Mouse (Mus musculus) cerebellum, postnatal 14 days (tissue): ENCODE measurements at regions not wholly inside any gene's neighbourhood (a gene's known extent, or its start where the extent isn't known, plus 50 kb on each side); places are given as distances from the start of the nearest gene placed in this dataset.

Experiments used
- DNase-seq, 2 experiments: peaks; one replicate each; pipeline ENCODE4 v3.0.0; 2021; ENCODE audit warnings: mixed read lengths in 2 of 2

DNA sequence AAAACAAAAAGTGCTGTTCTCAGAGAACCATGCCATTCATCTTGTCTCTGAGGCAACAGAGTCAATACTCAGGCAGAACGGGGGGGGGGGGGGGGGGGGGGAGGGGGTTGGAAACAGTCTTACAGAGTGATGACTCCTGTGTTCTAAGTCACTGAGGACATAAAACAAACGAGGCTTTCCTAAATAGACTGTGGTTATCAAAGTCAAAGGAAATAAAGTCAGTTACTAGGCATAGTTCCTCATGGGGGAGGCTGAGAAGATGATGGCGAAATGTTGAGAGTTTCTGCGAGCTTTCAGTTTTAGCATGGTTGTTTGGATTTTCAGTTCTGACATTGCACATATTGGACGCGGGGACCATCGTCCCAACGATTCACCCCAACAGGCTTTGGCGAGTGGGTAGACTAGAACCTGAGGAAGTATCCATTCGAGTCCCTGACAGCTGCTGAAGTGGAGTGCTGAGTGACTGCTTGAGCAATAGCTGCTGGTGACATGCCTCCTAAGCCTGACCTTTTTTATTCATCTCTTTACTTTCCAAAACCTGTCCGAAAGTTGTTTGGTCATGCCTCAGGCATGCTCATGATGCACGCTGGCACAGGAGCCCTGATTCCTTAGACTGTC, 109.2 kb upstream of the Serp2 start:
- no peak for DNase-seq

DNA sequence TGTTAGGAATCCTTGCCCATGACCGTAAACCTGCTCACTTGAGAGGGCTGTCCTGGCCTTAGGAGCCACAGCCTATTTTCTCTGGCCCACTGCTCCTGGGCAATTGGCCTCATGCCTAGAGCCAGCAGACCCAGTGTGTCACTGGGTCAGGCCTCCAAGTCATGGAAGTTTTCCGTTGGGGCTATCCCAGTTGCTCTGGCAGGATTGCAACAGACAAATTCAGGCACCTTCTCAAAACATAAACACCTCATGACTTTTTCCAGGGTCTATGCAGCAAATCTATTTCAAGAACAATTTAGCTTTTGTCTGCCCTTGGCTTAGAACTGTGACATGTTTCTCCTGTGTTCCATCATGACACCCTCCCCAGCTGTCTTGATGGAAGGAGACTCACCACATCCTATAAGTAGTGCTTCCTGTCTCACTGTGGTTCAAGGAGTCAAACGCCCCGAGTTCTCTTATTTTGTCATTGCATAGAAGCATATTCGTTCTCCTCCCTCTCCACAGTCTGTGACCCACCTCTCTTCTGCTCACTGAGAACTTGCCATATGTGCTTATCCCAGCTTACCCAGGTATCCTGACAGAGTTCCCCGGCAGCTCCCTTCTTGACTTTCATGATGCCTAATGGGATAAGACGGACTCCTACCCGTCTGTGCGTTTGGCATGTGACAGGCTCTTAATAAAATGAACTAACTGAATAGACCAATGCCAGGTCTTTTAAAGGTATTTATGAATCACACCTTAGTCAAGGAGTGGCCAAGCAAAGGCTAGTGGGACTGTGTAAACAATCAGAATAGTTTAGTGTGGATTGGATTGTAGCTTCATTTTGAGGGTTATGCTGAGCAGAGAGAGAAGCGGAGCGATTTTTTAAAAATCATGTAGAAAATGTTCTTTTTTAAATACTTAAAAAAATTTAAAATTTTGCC, 108.2 kb upstream of the Serp2 start:
- peak; percentile 27 to 36 for DNase-seq

DNA sequence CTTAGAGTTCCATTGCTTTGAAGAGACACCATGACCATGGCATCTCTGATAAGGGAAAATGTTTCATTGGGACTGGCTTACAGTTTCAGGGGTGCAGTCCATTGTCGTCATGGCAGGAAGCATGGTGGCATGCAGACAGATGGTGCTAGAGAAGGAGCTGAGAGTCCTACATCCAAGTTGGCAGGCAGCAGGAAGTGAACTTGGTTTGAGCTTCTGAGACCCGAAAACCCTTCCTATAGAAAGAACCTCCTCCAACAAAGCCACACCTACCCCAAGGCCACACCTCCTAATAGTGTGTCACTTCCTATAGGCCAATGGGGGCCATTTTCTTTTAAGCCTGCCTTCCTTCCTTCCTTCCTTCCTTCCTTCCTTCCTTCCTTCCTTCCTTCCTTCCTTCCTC, 107.1 kb upstream of the Serp2 start:
- DNase-seq: no peak

DNA sequence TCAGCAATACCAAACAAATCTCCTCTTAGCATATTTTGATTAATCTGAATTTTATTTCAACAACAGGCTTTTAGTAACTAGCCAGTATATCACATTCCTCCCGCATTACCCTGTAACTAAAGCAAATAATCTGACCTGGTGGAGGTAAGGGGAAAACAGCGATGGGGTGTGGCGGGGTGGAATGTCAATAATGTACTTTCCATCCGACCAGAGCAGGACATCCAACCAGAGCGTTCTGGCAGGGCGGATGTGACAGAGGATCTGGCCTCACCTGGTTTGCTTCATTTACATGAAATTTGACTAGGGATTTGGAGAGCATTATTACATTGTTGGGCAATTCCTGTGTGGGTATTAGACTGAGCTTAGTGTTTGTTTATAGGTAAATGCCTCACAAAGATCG, 106.2 kb upstream of the Serp2 start:
- no peak for DNase-seq

DNA sequence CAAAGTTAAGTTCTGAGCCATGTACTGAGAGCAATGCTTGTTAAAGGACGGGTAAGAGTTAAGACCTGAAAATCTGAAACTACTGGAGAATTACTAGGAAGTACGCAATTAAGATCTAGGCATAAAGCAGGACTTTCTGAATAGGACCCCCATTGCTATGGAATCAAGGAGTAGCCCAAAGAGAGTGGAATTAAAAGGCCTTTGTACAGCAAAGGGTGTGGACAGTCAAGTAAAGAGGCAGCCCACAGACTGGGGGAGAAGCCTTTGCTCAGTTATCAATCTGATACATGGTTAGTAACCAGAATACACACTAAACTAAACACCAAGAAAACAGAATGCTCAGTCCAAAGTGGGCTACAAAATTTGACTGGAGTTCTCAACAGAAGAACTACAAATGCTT, 104.2 kb upstream of the Serp2 start:
- no peak for DNase-seq

DNA sequence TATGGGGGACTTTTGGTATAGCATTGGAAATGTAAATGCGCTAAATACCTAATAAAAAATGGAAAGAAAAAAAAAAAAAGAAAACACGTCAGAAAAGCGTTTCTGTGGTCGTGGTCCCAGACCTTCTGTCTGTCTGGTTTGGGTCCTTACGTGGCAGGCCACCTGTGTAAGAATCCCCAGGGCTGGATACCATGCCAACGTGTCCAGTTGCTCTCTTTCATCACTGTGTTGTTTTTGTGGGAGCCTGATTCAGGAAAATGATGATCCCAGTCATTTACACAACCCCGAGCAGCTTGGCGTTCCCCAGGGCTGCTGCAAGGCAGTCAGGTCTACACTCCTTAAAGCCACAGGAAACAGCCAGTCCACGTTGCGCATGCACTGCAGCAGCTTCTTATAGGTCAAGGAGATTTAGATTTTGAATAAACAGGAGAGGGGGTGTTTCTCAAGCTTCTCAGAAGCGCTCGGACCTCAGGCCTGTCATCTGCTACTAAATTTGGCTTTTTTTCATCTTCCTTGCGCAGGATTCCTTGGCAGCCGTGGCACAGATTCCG, 102.3 kb upstream of the Serp2 start:
- DNase-seq: peak; percentile 31 to 36

DNA sequence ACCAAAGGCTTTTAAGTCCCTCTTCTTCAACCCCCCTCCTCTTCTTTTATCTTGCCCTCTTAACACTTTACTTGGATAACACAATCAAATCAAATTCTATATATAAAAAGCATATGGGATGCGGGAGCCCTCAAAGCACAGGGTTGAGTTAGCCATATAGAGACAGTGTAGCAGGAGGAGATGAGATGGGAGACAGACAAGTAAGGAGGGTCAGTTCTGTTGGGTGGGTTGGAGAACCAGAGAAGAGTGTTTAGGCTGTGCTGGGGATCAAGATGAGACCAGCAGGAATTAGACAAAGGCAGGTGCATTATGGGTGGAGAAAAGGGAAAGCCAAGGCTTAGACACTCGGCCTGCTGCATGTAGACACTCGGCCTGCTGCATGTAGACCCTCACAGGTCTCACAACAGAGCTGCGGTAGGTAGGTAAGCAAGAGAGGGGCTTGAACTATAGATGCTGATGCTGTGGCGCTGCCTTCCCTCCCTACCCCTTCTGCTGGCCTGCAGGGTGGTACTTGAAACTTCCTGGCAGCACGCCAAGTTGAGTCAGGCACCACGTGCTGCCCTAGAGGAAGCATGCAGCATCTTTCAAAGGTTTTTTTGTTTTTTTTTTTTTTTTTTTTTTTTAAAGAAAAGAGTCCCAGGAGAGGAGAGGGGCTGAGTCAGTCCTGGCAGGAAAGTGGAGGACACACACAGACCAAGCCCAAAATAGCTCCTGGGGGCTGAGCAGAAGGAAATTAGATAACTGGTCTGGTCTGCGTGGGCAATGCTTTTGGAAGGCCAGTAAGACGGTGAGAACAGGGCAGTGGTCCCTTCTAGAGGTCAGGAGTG, 101.3 kb upstream of the Serp2 start:
- peak; percentile 69 to 80 for DNase-seq

DNA sequence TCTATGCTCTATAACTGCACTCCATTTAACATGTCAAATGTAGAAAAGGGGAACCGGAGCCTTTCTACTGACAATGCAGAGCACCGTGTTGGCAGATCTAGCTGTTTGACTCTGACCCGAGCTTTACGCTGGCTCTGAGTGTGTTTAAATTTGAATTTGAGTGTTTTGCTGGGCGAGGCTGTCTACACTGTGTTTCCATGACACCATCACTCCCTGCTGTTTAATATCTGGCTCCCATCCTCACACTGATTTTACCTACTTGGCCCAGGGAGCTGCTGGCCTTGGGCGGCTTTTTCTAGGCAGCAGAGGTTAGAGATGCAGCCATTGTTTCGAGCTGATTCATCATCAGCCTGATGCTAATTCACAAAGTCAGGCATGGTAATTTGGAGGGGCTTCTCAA, 100.7 kb upstream of the Serp2 start:
- DNase-seq: peak; percentile 52 to 66

DNA sequence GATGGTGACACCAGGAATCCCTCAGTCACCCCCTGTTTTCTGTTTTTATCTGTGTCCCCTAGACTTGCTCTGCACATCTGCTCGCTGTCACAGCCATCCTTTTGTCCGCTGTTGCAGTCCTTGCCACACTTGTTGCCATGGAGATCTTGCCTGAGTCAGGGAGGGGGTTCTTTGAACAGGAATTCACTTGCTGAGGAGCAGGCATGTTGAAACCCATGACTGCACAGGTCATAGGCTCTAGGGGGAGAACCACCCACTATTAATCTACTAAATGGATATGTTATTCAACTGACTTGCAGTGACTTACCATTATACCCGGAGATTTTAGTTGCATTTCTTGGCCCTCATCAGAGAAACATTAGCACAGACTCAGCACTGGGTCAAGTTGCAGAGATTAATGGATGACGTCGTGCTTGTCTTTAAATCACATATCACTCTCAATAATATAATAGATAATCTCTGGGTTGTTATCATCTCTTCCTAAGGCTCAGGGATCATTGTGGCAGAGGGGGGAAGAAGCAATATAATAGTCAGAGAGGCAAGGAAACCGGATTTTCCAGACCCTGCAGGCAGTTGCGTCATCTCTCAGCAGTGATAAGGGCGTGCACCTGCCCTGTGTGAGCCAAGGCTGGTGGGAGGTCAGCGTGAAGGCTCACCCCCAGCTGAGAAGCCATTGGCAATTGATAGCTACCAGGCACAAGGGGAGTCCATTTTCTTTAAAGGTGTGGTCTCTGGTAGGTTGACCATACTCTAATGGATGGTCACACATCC, 95.9 kb upstream of the Serp2 start:
- DNase-seq: no peak

DNA sequence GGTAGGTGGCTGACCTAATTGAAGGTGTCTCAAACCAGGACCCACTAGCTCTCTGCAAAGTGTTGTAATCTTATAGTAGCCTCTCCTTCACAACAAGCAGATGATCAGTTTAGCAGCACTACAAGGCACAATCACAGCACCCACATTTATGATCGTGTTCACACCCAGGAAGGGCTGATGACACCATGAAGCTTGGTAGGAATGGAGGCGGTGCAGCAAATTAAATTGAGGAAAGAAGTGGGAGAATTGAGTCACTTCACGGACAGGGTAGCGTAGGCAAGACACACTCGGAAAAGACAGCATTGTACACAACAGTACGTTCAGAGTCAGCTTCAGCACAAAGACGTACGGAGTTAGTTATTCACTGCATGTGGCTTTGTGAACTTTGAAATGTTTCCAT, 94.4 kb upstream of the Serp2 start:
- DNase-seq: no peak

DNA sequence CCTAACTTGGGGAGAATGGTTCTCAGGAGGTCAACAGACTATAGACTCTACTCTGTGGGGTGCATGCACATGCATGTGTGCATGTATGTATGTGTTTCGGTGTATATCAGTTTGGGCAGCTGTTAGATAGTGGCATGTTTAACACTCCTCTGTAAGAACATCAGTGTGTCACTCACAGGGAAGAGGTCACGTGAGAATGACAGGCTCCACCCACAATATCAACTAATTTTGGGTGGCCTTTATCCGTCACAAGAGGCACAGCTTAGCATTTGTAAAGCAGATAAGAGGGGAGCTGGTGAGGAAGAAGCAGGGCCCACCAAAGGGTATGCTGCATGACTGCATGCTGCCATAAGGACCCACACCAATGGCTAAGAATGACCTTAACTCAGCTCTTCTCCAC, 93.2 kb upstream of the Serp2 start:
- no peak for DNase-seq

DNA sequence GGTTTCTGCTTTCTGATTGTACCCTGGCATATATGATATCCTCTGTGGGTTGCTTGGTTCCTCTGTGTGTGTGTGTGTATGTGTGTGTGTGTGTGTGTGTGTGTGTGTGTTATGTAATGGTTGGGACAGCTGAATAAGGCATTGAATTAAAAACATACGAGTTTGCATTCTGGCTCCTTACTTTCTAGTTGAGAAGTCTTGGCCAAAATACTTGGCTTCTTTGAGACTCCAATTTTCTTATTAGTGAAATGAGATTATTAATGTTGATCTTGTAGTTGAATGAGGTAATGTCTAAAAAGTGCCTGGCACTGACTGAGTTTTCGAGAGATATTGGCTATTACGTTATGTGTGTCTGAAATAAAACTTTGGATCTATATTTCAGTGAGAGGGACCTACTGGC, 88.0 kb upstream of the Serp2 start:
- DNase-seq: no peak

DNA sequence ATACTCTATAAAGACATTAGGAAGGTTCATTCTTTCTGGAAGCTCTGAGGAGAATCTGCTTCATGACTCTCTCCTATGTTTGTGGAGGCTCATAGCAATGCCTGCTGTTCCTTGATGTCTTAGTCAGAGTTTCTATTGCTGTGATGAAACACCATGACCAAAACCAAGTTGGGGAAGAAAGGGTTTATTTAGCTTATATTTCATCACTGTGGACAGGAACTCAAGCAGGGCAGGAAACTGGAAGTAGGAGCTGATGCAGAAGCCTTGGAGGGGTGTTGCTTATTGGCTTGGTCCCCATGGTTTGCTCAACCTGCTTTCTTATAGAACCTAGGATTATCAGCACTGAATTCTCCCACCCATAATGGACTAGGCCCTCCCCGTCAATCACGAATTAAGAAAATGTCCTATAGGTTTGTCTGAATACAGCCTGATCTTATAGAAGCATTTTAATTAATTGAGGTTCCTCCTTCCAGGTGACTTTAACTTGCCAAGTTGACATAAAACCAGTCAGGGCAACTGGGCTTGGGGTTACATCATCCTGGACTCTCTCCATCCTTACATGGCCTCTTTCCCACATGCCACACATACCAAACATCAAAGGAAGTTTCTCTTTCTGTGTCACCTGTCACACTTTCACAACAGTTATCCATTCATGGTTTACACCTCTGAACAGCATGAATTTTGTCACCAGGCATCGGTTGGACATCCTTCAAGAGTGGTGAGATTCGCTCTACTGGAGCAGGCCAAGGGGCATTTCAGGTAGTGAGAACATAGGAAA, 85.3 kb upstream of the Serp2 start:
- DNase-seq: no peak

DNA sequence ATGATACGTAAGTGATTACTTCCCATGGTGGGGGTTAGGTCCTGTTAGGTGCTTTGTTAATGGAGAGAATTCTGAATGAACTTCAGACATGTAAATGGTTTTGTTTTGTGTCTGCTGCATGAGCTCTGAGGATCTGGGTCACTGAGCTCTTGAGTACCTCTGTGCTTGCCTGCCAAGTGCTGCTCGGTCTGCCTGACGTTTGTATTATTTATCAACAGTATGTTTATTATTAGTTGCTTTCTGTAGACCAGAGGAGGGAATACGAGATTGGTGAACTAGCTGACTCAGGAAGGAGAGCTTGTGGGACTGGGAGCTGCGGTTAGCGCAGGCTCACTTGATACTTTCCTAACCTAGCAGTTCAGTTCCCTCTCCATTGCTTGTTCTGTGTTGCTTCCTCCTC, 76.5 kb upstream of the Serp2 start:
- no peak for DNase-seq

DNA sequence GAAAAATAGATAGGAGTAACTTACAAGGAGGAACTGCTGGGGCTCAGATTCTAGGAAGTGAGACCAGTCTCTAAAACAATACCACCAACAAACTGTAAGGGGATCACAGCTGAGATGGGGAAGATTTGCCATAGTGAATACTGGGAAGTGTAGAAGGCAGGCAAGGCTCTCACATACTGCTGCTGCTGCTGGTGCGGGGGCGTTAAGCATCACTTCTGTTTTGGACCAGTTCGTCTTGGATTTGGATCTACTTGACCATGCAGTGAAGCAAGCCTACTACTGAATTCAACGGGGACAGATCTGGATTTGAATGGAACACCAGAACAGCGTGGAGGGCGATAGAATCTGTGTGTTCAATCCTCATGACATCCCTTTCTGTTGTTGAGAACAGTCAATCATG, 76.1 kb upstream of the Serp2 start:
- DNase-seq: no peak

DNA sequence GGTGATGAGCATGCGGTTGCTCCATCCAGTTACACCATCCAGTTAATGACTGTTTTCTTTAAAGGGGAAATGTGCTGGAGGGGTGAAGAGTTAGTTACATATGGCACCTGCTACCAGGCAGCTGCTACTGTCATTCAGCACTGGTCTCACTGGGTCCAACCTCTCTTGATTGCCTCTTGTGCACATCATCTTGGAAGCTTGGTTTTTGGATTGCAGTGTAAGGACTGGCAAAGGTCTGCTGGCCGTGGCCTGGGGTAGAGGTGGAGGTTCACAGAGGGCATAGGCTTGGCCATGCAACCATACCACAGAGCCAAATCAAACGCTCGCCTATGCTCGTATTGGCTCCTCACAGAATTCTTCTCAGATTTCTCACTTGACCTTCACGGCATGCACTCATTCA, 75.1 kb upstream of the Serp2 start:
- DNase-seq: no peak

DNA sequence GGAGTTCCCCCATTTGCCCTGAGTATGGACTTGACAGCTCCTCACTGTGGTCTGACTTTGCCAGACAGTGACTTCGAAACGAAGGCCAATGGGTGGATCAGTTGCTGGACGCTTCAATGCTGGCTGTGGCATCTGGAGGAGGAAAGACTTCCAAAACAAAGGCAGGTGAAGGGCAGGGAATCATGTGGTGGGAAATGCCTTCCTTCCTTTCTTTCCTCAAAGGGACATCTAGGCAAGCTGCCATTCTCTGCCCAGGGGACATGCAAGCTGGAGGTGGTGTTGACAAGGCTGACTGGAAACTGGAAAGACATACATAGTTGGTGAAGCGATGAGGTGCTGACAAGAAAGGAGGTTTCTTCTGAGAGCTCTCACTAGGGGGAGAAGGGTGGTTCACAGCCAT, 74.5 kb upstream of the Serp2 start:
- DNase-seq: peak in 1 of 2 experiments; percentile 44

DNA sequence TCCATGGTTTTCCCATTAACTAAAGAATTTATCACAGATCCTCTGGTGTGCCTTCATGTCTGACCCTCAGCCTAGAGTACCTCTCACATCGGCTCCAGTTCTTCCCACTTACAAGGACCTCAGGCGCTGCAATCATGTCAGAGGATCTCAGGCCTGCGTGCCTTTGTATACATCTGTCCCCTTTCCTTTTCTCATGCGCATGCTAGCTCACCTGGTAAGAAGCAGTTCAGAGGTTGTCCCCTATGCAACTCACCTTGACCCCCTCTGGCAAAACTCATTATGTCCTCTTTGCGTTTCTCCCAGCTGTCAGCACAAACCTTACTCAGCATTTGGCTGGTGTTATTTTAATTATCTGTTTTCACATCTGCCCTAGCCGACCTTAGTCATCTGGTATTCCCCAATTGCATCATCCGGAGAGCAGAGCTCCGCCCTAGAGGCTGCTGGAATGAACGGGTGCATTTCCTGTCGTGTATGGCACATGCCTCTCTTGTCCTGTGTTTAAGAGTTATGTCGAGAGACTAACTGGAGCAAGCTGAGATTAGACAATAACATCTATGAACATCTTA, 73.3 kb upstream of the Serp2 start:
- DNase-seq: no peak

DNA sequence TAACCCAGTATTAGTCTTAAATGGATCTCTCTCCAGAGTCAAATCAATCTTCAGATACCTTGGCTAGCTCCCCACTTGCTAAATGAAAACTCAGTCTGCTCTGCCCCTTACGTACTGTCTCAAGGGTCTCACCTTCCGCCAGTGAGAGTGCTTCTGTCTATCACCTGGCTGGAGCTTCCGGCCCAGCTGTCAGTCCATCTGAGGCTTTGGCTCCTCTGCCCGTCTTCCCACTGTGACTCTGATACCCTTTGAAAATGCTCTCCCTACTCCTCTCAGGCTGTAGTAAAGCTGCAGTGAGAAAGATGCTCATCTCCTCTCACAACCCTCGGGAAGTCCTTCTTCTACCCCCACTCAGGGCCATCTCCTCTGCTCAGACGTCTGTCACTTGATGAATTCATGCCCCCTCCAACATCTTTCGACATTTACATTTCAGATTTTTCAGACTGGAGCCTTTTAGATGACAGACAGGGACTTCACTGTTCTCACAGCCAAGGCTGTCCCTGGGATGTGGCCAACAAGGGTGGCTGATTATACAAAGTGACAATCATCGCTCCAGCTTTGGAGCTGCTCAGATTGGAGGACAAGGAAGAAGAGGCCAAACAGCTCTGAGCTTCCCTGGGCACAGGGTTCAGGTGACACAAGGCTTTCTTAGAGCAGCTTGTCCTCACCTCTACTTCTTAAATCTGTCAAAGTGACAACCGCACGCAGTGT, 71.6 kb upstream of the Serp2 start:
- DNase-seq: peak; percentile 92

DNA sequence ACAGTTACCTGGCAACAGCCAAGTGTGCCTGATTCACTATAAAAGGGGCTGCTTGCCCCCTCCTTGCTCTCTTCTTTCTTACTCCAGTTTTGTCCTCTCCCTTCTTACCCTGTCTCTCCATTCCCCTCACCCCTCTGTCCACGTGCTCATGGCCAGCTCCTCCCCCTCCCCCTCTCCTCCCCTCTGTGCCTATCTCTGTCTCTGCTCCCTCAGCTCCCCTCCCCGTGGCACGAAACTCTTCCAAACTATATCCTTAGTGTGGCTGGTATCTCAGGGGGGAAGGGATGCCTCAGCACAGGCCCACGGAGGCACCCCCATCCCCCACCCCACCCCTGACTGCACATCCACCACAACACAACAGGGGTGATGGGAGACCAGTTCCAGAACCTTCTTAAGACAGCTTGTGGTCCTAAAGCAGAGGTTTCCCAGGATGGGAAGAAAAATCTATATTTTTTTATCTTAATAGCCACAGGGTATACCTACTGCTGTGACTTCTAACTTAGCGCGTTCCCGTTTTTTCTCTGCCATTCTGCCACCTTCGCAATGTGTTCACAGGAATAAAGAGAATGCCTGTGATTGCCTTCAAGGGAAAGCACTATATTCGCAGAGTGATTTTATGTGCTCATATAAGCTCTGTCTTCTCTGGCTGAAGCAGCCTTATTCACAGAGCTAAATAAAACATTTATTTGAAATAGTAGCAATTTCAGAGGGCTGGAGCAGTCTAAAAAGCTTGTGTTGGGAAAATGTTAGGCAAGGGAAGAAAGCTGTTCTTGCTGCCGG, 69.1 kb upstream of the Serp2 start:
- DNase-seq: no peak
